Mouse (Mus musculus) forebrain, embryonic 10.5 days (tissue): ENCODE measurements around the gene Wfikkn2. TPM values are rescaled to one million over a fixed set of nuclear protein-coding genes. Genes with fewer than 3 reads are reported as not detected.

Experiments used
- DNase-seq: peaks from one replicate; pipeline ENCODE4 v3.0.0-alpha.2; 2017; ENCODE audit warnings: low spot score; ENCODE audit errors: extremely low spot score
- H3K27ac ChIP-seq: fragments of 300-500 bp; sonication (generic); 2 replicates; pipeline ENCODE4 v1.5.1; 2016; ENCODE audit warnings: mild to moderate bottlenecking
- H3K27me3 ChIP-seq: fragments of 300-500 bp; sonication (generic); 2 replicates; pipeline ENCODE4 v1.6.1; 2016; ENCODE audit warnings: mild to moderate bottlenecking; ENCODE audit not compliant: poor library complexity, severe bottlenecking
- H3K36me3 ChIP-seq: fragments of 300-500 bp; sonication (generic); replicated peaks from 2 replicates; pipeline ENCODE4 v1.6.1; 2016; ENCODE audit warnings: mild to moderate bottlenecking, moderate library complexity
- H3K4me1 ChIP-seq: fragments of 300-500 bp; sonication (generic); 2 replicates; pipeline ENCODE4 v1.6.1; 2016
- H3K4me3 ChIP-seq: fragments of 300-500 bp; sonication (generic); 2 replicates; pipeline ENCODE4 v1.5.1; 2016; ENCODE audit warnings: mild to moderate bottlenecking, moderate library complexity
- H3K9me3 ChIP-seq: fragments of 300-500 bp; sonication (generic); 2 replicates; pipeline ENCODE4 v1.6.1; 2016; ENCODE audit warnings: mild to moderate bottlenecking, moderate library complexity
- WGBS: fragments of 180-500 bp; shearing (Covaris S2); methylation state at CpG from one replicate; pipeline ENCODE4 v1.1.7; 2016; 5-methylcytosine and 5-hydroxymethylcytosine counted together
- polyA plus RNA-seq: library from polyadenylated mRNA; unstranded; fragments of >200 nt; fragmentation: Nextera tagmentation; extraction: Ambion mirVana; gene quantifications from 2 replicates; pipeline ENCODE4 v1.2.1, GENCODE M21; 2016

Wfikkn2 gene
- 0.46 and 1.2 TPM in 2 replicates for polyA plus RNA-seq

- Histone ChIP-seq H3K27me3 (peaks cover 57% of the 10 kb centered on the region), H3K9me3 (no peaks in the 10 kb centered on the region), H3K36me3 (no peaks in the 10 kb centered on the region), H3K27ac (peak within 1 kb of the TSS; percentile 64), H3K4me1 (peaks cover 56% of the 10 kb centered on the region), H3K4me3 (no peak within 1 kb of the TSS)
- 53% methylated on average over 17 of the region's 17 CpGs for WGBS
- DNase-seq = peak; percentile 51
These were observed at the start of gene Wfikkn2 for GRCm38 (mm10) chr11:94245955-94246788. Gene Wfikkn2 (minus strand): TSS chr11:94246005.

- H3K27me3 ChIP-seq = no peaks in the 10 kb centered on the region
- 83% methylated on average over 9 of the region's 9 CpGs for WGBS
- H3K27ac ChIP-seq = no peak overlapping the region
- H3K9me3 ChIP-seq = no peaks in the 10 kb centered on the region
- H3K4me3 ChIP-seq = no peak overlapping the region
- DNase-seq = no peak
- no peaks in the 10 kb centered on the region for H3K4me1 ChIP-seq
- peaks cover 100% of the 10 kb centered on the region for H3K36me3 ChIP-seq
These were observed 49.4 kb upstream of the Wfikkn2 start for GRCm38 (mm10) chr11:94294996-94295845.

- Histone ChIP-seq H3K27ac (no peak overlapping the region), H3K4me1 (no peaks in the 10 kb centered on the region), H3K36me3 (peaks cover 100% of the 10 kb centered on the region), H3K9me3 (no peaks in the 10 kb centered on the region), H3K4me3 (no peak overlapping the region), H3K27me3 (no peaks in the 10 kb centered on the region)
- 94% methylated on average over 10 of the region's 10 CpGs for WGBS
- no peak for DNase-seq
These were observed 44.4 kb upstream of the Wfikkn2 start for GRCm38 (mm10) chr11:94290062-94290740.

- no peak overlapping the region for H3K4me3 ChIP-seq
- H3K27me3 ChIP-seq = no peaks in the 10 kb centered on the region
- H3K36me3 ChIP-seq = peaks cover 92% of the 10 kb centered on the region
- H3K4me1 ChIP-seq = no peaks in the 10 kb centered on the region
- H3K9me3 ChIP-seq = no peaks in the 10 kb centered on the region
- no peak overlapping the region for H3K27ac ChIP-seq
- WGBS = 95% methylated on average over 5 of the region's 5 CpGs
- no peak for DNase-seq
These were observed 41.3 kb upstream of the Wfikkn2 start for GRCm38 (mm10) chr11:94287105-94287504.

- Histone ChIP-seq H3K4me3 (no peak overlapping the region), H3K4me1 (peaks cover 3% of the 10 kb centered on the region), H3K36me3 (peaks cover 85% of the 10 kb centered on the region), H3K27me3 (no peaks in the 10 kb centered on the region), H3K27ac (no peak overlapping the region), H3K9me3 (no peaks in the 10 kb centered on the region)
- 92% methylated on average over 11 of the region's 11 CpGs for WGBS
- no peak for DNase-seq
These were observed 40.2 kb upstream of the Wfikkn2 start for GRCm38 (mm10) chr11:94285886-94286574.

- Histone ChIP-seq H3K4me3 (no peak overlapping the region), H3K27ac (no peak overlapping the region), H3K27me3 (no peaks in the 10 kb centered on the region), H3K36me3 (peaks cover 61% of the 10 kb centered on the region), H3K9me3 (no peaks in the 10 kb centered on the region), H3K4me1 (peaks cover 12% of the 10 kb centered on the region)
- no peak for DNase-seq
- WGBS = 96% methylated on average over 6 of the region's 6 CpGs
These were observed 37.8 kb upstream of the Wfikkn2 start for GRCm38 (mm10) chr11:94283536-94284099.

GRCm38 (mm10) chr11:94282291-94282690 lies 36.5 kb upstream of the Wfikkn2 start:
- Histone ChIP-seq H3K27ac (no peak overlapping the region), H3K27me3 (no peaks in the 10 kb centered on the region), H3K4me3 (no peak overlapping the region), H3K9me3 (no peaks in the 10 kb centered on the region), H3K4me1 (peaks cover 16% of the 10 kb centered on the region), H3K36me3 (peaks cover 48% of the 10 kb centered on the region)
- WGBS = 75% methylated on average over 5 of the region's 5 CpGs
- DNase-seq = no peak

- 89% methylated on average over 11 of the region's 11 CpGs for WGBS
- Histone ChIP-seq H3K4me1 (peaks cover 24% of the 10 kb centered on the region), H3K27ac (no peak within 1 kb of the TSS), H3K4me3 (no peak within 1 kb of the TSS), H3K36me3 (peaks cover 40% of the 10 kb centered on the region), H3K9me3 (no peaks in the 10 kb centered on the region), H3K27me3 (no peaks in the 10 kb centered on the region)
- DNase-seq = no peak
These were observed 35.7 kb upstream of the Wfikkn2 start, which contains the start of gene Gm21885 for GRCm38 (mm10) chr11:94281199-94282181. Gene Gm21885 (plus strand): TSS chr11:94281873.

- peak overlapping the region; percentile 73 for H3K27ac ChIP-seq
- DNase-seq = peak; percentile 91
- H3K4me1 ChIP-seq = peaks cover 37% of the 10 kb centered on the region
- 8% methylated on average over 20 of the region's 20 CpGs for WGBS
- 0 out of 2 replicates have a peak, but pooled peaks cover 4% of the 10 kb centered on the region for H3K36me3 ChIP-seq
- H3K27me3 ChIP-seq = no peaks in the 10 kb centered on the region
- no peaks in the 10 kb centered on the region for H3K9me3 ChIP-seq
- peak overlapping the region; percentile 40 for H3K4me3 ChIP-seq
These were observed 31.1 kb upstream of the Wfikkn2 start for GRCm38 (mm10) chr11:94276869-94277337.

GRCm38 (mm10) chr11:94275686-94276085 lies 29.9 kb upstream of the Wfikkn2 start:
- Histone ChIP-seq H3K36me3 (no peaks in the 10 kb centered on the region), H3K4me1 (peaks cover 31% of the 10 kb centered on the region), H3K27ac (no peak overlapping the region), H3K4me3 (no peak overlapping the region), H3K27me3 (no peaks in the 10 kb centered on the region), H3K9me3 (no peaks in the 10 kb centered on the region)
- DNase-seq = no peak
- 92% methylated on average over 2 of the region's 2 CpGs for WGBS

GRCm38 (mm10) chr11:94275226-94275625 lies 29.4 kb upstream of the Wfikkn2 start:
- Histone ChIP-seq H3K4me3 (no peak overlapping the region), H3K9me3 (no peaks in the 10 kb centered on the region), H3K27me3 (no peaks in the 10 kb centered on the region), H3K36me3 (no peaks in the 10 kb centered on the region), H3K4me1 (peaks cover 27% of the 10 kb centered on the region), H3K27ac (no peak overlapping the region)
- DNase-seq = no peak
- WGBS = 83% methylated on average over 7 of the region's 7 CpGs
